Mouse (Mus musculus) forebrain, embryonic 16.5 days (tissue): Measurements from ENCODE around the gene Cbx5. TPM values are rescaled to one million over a fixed set of nuclear protein-coding genes. Genes with fewer than 3 reads are reported as not detected.

Experiments used
- ATAC-seq: fragments of 200-750 bp; cut with Nextera tagmentation; 2 replicates; pipeline ENCODE4 v1.8.0; 2017; ENCODE audit warnings: mild to moderate bottlenecking, moderate library complexity
- H3K27ac ChIP-seq: fragments of 300-500 bp; sonication (generic); 2 replicates; pipeline ENCODE4 v1.5.1; 2014; ENCODE audit warnings: low read length, control low read depth
- H3K27me3 ChIP-seq: fragments of 300-500 bp; sonication (generic); replicated peaks from 2 replicates; pipeline ENCODE4 v1.6.1; 2014; ENCODE audit warnings: low read length; ENCODE audit not compliant: control insufficient read depth, insufficient read depth
- H3K36me3 ChIP-seq: fragments of 300-500 bp; sonication (generic); 2 replicates; pipeline ENCODE4 v1.6.1; 2014; ENCODE audit not compliant: control insufficient read depth, insufficient read depth
- H3K4me1 ChIP-seq: fragments of 300-500 bp; sonication (generic); replicated peaks from 2 replicates; pipeline ENCODE4 v1.6.1; 2014; ENCODE audit warnings: low read length; ENCODE audit not compliant: control insufficient read depth, insufficient read depth
- H3K4me2 ChIP-seq: fragments of 300-500 bp; sonication (generic); 2 replicates; pipeline ENCODE4 v1.6.1; 2014; ENCODE audit warnings: mild to moderate bottlenecking, low read length, control low read depth
- H3K4me3 ChIP-seq: fragments of 300-500 bp; sonication (generic); replicated peaks from 2 replicates; pipeline ENCODE4 v1.5.1; 2014; ENCODE audit warnings: mild to moderate bottlenecking, low read length, control low read depth
- H3K9ac ChIP-seq: fragments of 300-500 bp; sonication (generic); replicated peaks from 2 replicates; pipeline ENCODE4 v1.6.1; 2014; ENCODE audit warnings: low read depth, low read length, control low read depth
- H3K9me3 ChIP-seq: fragments of 300-500 bp; sonication (generic); 2 replicates; pipeline ENCODE4 v1.6.1; 2016; ENCODE audit warnings: low read length; ENCODE audit not compliant: control insufficient read depth
- WGBS: fragments of 180-500 bp; shearing (Covaris S2); extraction: QIAGEN DNeasy Blood & Tissue Kit; methylation state at CpG from one replicate; pipeline ENCODE4 v1.1.7; 2014; 5-methylcytosine and 5-hydroxymethylcytosine counted together
- polyA plus RNA-seq: library from polyadenylated mRNA; unstranded; fragments of >200 nt; fragmentation: Nextera tagmentation; extraction: Ambion mirVana; gene quantifications from 2 replicates; pipeline ENCODE4 v1.2.1, GENCODE M21; 2015

Cbx5 gene
- polyA plus RNA-seq, 1 experiment from 2014 or later = 132 TPM

DNA sequence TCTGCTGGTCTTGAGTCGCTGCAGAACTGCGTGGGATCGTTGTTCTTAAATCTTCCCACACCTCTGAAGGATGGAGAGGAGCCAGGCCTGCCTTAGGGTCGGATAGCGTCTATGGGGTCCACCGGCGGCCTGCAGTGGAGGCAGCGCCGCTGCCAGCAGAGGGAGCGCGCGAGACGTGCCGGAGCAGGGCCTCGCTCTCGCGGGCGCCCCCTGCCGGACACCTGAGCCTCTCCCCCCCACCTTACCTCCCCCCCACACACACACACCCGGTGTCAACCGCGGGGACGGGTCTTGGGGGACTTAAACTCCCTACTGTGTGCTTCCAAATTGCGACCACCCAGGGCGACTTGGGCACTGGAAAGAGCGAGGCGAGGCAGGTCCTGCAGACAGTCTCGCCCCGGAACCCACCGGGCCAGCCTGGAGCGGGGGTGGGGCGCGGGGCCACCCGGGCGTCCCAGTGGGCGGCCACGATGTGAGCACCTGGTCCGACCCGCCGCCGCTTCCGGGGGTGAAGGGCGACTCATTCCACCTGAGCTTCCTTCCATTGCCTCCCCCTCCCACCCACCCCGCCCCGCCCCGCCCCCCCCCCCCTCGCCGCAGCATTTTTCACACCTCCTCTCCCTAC, 57.3 kb downstream of the Cbx5 start:
- under 1% methylated on average over 36 of the region's 48 CpGs for WGBS
- no peak overlapping the region for H3K27ac ChIP-seq
- no peaks in the 10 kb centered on the region for H3K9me3 ChIP-seq
- ATAC-seq = peak; percentile 19; the same call in 1 of the 2 replicates
- no peak overlapping the region for H3K9ac ChIP-seq
- peaks cover 59% of the 10 kb centered on the region for H3K27me3 ChIP-seq
- H3K4me3 ChIP-seq = 0 out of 2 replicates have a peak overlapping the region, but pooled peaks have one; percentile 8
- H3K4me1 ChIP-seq = peaks cover 23% of the 10 kb centered on the region
- no peaks in the 10 kb centered on the region for H3K36me3 ChIP-seq
- peak overlapping the region; percentile 36 for H3K4me2 ChIP-seq

DNA sequence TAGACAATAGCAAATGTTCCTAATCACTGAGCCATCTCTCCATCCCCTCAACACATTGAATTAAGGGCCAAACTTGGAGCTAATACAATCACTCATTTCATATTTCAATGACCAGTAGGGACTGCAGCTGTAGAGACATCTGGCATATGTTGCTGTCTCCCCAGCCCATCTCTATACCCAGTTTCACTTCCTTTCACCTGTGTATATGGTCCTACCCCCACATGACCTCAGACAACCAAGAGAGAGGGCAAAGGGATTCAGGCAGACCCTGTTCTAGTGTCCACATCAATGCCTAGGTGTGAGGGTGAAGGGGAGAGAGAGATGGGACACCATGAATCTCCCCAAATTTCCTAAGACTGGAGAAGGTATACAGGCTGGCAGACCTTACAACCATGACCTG, 59.2 kb downstream of the Cbx5 start:
- Histone ChIP-seq H3K4me3 (no peak overlapping the region), H3K9me3 (no peaks in the 10 kb centered on the region), H3K4me2 (no peak overlapping the region), H3K36me3 (no peaks in the 10 kb centered on the region), H3K9ac (no peak overlapping the region), H3K27ac (no peak overlapping the region), H3K27me3 (peaks cover 76% of the 10 kb centered on the region), H3K4me1 (peaks cover 25% of the 10 kb centered on the region)
- ATAC-seq = no peak

DNA sequence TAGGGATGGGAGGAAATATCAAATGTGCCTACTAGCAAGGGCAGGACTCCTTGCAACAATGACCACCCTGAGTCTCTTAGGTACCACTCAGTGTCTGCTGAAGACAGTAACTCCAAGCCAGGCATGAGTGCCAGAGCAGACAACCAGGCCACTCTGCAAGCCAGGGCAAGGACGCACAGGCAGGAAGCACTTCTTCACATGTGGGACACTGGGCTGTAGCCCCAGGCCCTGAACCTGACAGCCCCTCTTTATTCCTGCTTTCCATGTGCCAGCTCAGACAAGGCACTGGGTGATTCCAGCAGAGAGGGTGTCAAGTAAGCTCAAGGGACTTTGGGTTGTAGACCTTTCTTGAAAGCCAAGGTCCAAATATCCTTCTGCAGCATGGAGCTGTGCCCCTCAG, 60.8 kb downstream of the Cbx5 start:
- ATAC-seq = no peak
- Histone ChIP-seq H3K27ac (no peak overlapping the region), H3K9ac (no peak overlapping the region), H3K9me3 (no peaks in the 10 kb centered on the region), H3K36me3 (no peaks in the 10 kb centered on the region), H3K4me3 (no peak overlapping the region), H3K4me2 (no peak overlapping the region), H3K27me3 (peaks cover 87% of the 10 kb centered on the region), H3K4me1 (peaks cover 20% of the 10 kb centered on the region)
- WGBS = 50% methylated on average over 1 of the region's 1 CpGs

DNA sequence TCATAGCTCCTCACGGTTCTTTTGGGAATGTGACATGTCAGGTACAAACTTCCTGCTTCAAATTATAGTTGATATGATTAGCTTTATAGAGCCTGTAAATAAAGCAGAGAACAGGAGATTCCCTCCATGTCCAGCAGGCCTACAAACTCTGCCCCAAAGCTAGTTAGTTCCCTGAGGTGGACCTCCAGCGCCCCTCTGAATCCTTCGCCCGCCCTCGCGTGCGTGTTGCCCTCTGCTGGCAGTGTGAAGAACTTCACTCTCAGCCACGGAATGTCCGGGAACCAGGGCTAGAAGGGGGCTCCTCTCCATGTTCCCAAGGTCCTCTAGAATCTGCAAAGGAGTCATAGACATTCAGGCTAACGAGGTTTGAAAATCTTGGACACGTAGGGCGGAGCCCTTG, 61.5 kb downstream of the Cbx5 start:
- ATAC-seq = no peak
- H3K36me3 ChIP-seq = no peaks in the 10 kb centered on the region
- H3K27me3 ChIP-seq = peaks cover 89% of the 10 kb centered on the region
- H3K9ac ChIP-seq = no peak overlapping the region
- no peaks in the 10 kb centered on the region for H3K9me3 ChIP-seq
- 4% methylated on average over 12 of the region's 12 CpGs for WGBS
- H3K27ac ChIP-seq = no peak overlapping the region
- no peak overlapping the region for H3K4me3 ChIP-seq
- H3K4me1 ChIP-seq = peaks cover 13% of the 10 kb centered on the region
- H3K4me2 ChIP-seq = no peak overlapping the region

DNA sequence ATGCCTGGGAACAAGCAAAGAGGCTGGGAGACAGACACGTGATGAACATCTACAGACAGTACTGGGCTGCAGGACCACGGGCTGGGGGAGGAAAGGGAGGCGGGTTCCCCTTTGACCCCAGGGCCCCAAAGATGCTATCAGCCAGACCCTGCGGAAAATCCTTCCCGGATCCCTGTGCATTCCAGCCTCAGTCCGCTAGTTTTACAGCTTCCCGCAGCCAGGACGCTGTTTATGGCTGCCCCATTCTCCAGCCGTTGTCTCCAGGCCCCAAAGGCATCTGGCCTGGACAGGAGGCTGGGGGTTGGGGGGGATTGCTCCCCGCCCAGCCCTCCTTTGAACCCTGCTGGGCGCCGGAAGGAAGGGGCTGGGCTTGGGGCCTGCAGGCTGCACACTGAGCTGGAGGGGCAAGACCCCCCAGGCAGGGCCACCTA, 62.0 kb downstream of the Cbx5 start:
- H3K36me3 ChIP-seq = no peaks in the 10 kb centered on the region
- peak; percentile 19; the same call in 1 of the 2 replicates for ATAC-seq
- peaks cover 8% of the 10 kb centered on the region for H3K4me1 ChIP-seq
- no peak overlapping the region for H3K4me2 ChIP-seq
- H3K27ac ChIP-seq = no peak overlapping the region
- no peaks in the 10 kb centered on the region for H3K9me3 ChIP-seq
- H3K9ac ChIP-seq = no peak overlapping the region
- 5% methylated on average over 12 of the region's 12 CpGs for WGBS
- H3K27me3 ChIP-seq = peaks cover 89% of the 10 kb centered on the region
- no peak overlapping the region for H3K4me3 ChIP-seq

DNA sequence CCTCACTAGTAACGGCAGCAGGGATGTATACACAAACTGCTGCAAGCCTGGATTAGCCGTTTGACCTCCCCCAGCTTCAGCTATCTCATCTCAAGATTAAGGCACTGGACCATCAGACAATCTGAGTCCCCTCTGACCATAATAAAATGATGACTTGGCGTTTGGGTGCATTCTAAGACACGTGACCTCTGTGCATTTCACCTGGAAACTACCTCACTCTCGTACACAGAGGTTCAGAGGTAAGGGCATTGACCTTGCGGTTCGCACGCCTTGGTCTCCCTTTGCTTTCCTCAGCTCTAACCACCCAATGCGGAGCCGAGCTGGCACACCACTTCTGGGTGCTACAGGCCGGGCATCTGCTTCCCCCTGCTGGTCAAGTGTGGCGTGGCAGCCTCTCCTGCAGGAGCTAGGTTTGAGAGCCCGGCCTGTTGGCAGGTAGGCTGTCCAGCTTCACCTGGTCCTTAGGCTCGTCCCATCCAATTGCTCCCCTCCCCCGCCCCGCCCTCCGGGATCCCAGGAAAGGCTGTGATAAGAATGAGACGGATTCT, 62.7 kb downstream of the Cbx5 start:
- H3K4me3 ChIP-seq = no peak overlapping the region
- H3K4me1 ChIP-seq = peaks cover 4% of the 10 kb centered on the region; the same call in 1 of the 2 replicates
- no peaks in the 10 kb centered on the region for H3K36me3 ChIP-seq
- H3K27me3 ChIP-seq = peaks cover 95% of the 10 kb centered on the region
- no peaks in the 10 kb centered on the region for H3K9me3 ChIP-seq
- no peak overlapping the region; the same call in 1 of the 2 replicates for H3K4me2 ChIP-seq
- peak; percentile 81 for ATAC-seq
- no peak overlapping the region for H3K9ac ChIP-seq
- H3K27ac ChIP-seq = no peak overlapping the region
- WGBS = 1% methylated on average over 18 of the region's 18 CpGs

DNA sequence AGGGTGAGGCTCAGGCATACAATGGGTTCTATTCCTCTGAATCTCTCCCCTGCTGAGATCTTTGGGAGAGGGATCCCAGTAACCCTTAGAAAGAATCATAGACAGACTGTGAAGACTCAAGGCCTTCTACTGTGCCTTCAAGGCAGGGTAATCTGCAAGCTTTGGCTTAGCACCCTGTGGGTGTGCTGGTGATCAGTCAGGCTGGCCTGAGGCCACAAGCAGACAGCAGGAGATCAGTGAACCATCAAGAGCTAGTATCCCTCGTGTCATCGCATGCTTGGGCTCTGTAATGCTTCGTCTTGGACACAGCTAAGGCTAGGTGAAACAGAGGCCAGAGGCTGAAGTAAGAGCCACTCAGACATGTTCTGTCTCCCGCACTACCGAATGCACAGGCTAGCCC, 66.4 kb downstream of the Cbx5 start:
- 72% methylated on average over 5 of the region's 5 CpGs for WGBS
- Histone ChIP-seq H3K36me3 (no peaks in the 10 kb centered on the region), H3K27ac (no peak overlapping the region), H3K4me3 (no peak overlapping the region), H3K27me3 (peaks cover 98% of the 10 kb centered on the region), H3K4me2 (no peak overlapping the region), H3K4me1 (peaks cover 21% of the 10 kb centered on the region), H3K9ac (no peak overlapping the region), H3K9me3 (no peaks in the 10 kb centered on the region)
- ATAC-seq = no peak

DNA sequence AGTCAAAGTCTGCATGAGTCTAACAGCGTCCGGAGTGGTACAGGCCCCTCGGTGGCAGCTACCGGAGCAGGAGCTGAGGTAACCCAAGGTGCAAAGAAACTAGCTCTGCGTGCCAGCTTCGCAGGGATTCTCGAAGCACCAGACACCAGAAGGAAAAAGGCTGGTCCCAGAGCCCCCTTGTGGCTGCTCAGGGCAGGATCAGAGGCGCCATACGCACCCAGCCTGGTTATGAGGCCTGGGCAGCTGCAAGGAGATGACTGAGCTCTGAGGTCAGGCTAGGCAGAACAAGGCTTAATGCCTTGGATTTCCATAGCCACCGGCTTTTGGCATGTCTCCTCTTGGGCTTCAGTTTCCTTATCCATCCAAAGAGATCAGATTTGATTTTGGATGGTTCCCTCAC, 67.1 kb downstream of the Cbx5 start:
- ATAC-seq = 0 out of 2 replicates have a peak, but pooled peaks have one; percentile 24
- Histone ChIP-seq H3K36me3 (no peaks in the 10 kb centered on the region), H3K27me3 (peaks cover 98% of the 10 kb centered on the region), H3K4me2 (no peak overlapping the region), H3K9me3 (no peaks in the 10 kb centered on the region), H3K4me1 (peaks cover 21% of the 10 kb centered on the region), H3K27ac (no peak overlapping the region), H3K9ac (no peak overlapping the region), H3K4me3 (no peak overlapping the region)
- 4% methylated on average over 10 of the region's 10 CpGs for WGBS

DNA sequence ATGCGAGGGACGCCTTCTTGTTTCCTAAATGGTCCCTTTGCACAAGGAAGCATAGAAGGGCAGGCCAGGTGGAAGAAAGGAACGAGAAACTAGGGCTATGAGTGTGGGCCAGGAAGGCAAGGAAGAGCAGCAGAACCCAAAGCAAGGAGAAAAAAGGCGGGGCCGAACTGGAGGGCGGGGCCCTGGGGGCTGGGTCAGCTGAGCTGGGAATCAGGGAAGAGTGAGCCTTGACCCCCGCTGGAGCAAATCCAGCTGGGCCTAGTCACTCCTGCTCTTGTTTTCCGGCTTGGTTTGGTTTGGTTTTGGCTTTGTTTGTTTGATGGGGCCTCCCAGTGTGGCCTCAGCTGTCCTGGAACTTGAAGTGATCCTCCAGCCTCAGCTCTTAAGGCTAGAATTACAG, 68.3 kb downstream of the Cbx5 start:
- Histone ChIP-seq H3K4me3 (no peak overlapping the region), H3K4me2 (no peak overlapping the region), H3K27me3 (peaks cover 99% of the 10 kb centered on the region), H3K9me3 (no peaks in the 10 kb centered on the region), H3K4me1 (peaks cover 17% of the 10 kb centered on the region), H3K27ac (no peak overlapping the region), H3K9ac (no peak overlapping the region), H3K36me3 (no peaks in the 10 kb centered on the region)
- 10% methylated on average over 8 of the region's 8 CpGs for WGBS
- no peak for ATAC-seq
